Mouse (Mus musculus) hindbrain, embryonic 13.5 days (tissue): ENCODE measurements around the gene Zfp575. TPM values are rescaled to one million over a fixed set of nuclear protein-coding genes. Genes with fewer than 3 reads are reported as not detected.

Experiments used
- polyA plus RNA-seq: library from polyadenylated mRNA; unstranded; fragments of >200 nt; fragmentation: Nextera tagmentation; extraction: Ambion mirVana; gene quantifications from 2 replicates; pipeline ENCODE4 v1.2.1, GENCODE M21; 2015

The Zfp575 gene
- polyA plus RNA-seq, 1 experiment from 2014 or later = 9.4 TPM

Other genes starting within 250 kb of the Zfp575 start
- gene Lypd5, start 238.4 kb downstream of the Zfp575 start, polyA plus RNA-seq = not detected in 2 replicates
- gene Kcnn4, start 217.4 kb downstream of the Zfp575 start, polyA plus RNA-seq = 1.2 and 1.5 TPM in 2 replicates
- gene Smg9, start 188.0 kb downstream of the Zfp575 start, polyA plus RNA-seq = 31.3 and 35.9 TPM in 2 replicates
- gene Irgc1, start 135.3 kb downstream of the Zfp575 start, polyA plus RNA-seq = not detected in 2 replicates
- gene Plaur, start 125.2 kb downstream of the Zfp575 start, polyA plus RNA-seq = 1.2 and 1.6 TPM in 2 replicates
- 67.2 and 67.9 TPM in 2 replicates for gene Cadm4, start 105.6 kb downstream of the Zfp575 start, polyA plus RNA-seq
- gene Zfp428, start 80.6 kb downstream of the Zfp575 start, polyA plus RNA-seq = 259 and 270 TPM in 2 replicates
- 1.1 and 1.6 TPM in 2 replicates for gene AC161166.1, start 75.2 kb downstream of the Zfp575 start, polyA plus RNA-seq
- gene Irgq, start 57.0 kb downstream of the Zfp575 start, polyA plus RNA-seq = 21.1 TPM in 2 replicates
- not detected in 2 replicates for gene Pinlyp, start 41.5 kb downstream of the Zfp575 start, polyA plus RNA-seq
- 61.3 and 63.9 TPM in 2 replicates for gene Xrcc1, start 41.4 kb downstream of the Zfp575 start, polyA plus RNA-seq
- 15.1 and 18.7 TPM in 2 replicates for gene Ethe1, start 98 bp downstream of the Zfp575 start, polyA plus RNA-seq
- gene Phldb3, start 23.1 kb upstream of the Zfp575 start, polyA plus RNA-seq = not detected in 2 replicates
- not detected in 2 replicates for gene Lypd3, start 48.9 kb upstream of the Zfp575 start, polyA plus RNA-seq
- not detected in 2 replicates for gene Tex101, start 89.0 kb upstream of the Zfp575 start, polyA plus RNA-seq
- not detected in 2 replicates for gene BC049730, start 121.6 kb upstream of the Zfp575 start, polyA plus RNA-seq
- gene Gm4763, start 139.3 kb upstream of the Zfp575 start, polyA plus RNA-seq = not detected in 2 replicates
- 0.17 TPM in 1 of 2 replicates, not detected in the other for gene Cd177, start 172.7 kb upstream of the Zfp575 start, polyA plus RNA-seq
- 0.31 TPM in 1 of 2 replicates, not detected in the other for gene Ceacam10, start 189.6 kb upstream of the Zfp575 start, polyA plus RNA-seq